Mouse (Mus musculus) forebrain, embryonic 16.5 days (tissue): ENCODE results near the gene Olfr401. TPM values are rescaled to one million over a fixed set of nuclear protein-coding genes. Genes with fewer than 3 reads are reported as not detected.
"Not testable (repeated sequence)": the region's sequence is repeated elsewhere in the genome, so short reads cannot be mapped to it uniquely, and the experiment has no call there.

ENCODE experiments used
- ATAC-seq: fragments of 200-750 bp; cut with Nextera tagmentation; 2 replicates; pipeline ENCODE4 v1.8.0; 2017; ENCODE audit warnings: mild to moderate bottlenecking, moderate library complexity
- H3K27ac ChIP-seq: fragments of 300-500 bp; sonication (generic); 2 replicates; pipeline ENCODE4 v1.5.1; 2014; ENCODE audit warnings: low read length, control low read depth
- H3K27me3 ChIP-seq: fragments of 300-500 bp; sonication (generic); replicated peaks from 2 replicates; pipeline ENCODE4 v1.6.1; 2014; ENCODE audit warnings: low read length; ENCODE audit not compliant: control insufficient read depth, insufficient read depth
- H3K36me3 ChIP-seq: fragments of 300-500 bp; sonication (generic); 2 replicates; pipeline ENCODE4 v1.6.1; 2014; ENCODE audit not compliant: control insufficient read depth, insufficient read depth
- H3K4me1 ChIP-seq: fragments of 300-500 bp; sonication (generic); replicated peaks from 2 replicates; pipeline ENCODE4 v1.6.1; 2014; ENCODE audit warnings: low read length; ENCODE audit not compliant: control insufficient read depth, insufficient read depth
- H3K4me2 ChIP-seq: fragments of 300-500 bp; sonication (generic); 2 replicates; pipeline ENCODE4 v1.6.1; 2014; ENCODE audit warnings: mild to moderate bottlenecking, low read length, control low read depth
- H3K4me3 ChIP-seq: fragments of 300-500 bp; sonication (generic); replicated peaks from 2 replicates; pipeline ENCODE4 v1.5.1; 2014; ENCODE audit warnings: mild to moderate bottlenecking, low read length, control low read depth
- H3K9ac ChIP-seq: fragments of 300-500 bp; sonication (generic); replicated peaks from 2 replicates; pipeline ENCODE4 v1.6.1; 2014; ENCODE audit warnings: low read depth, low read length, control low read depth
- H3K9me3 ChIP-seq: fragments of 300-500 bp; sonication (generic); 2 replicates; pipeline ENCODE4 v1.6.1; 2016; ENCODE audit warnings: low read length; ENCODE audit not compliant: control insufficient read depth
- WGBS: fragments of 180-500 bp; shearing (Covaris S2); extraction: QIAGEN DNeasy Blood & Tissue Kit; methylation state at CpG from one replicate; pipeline ENCODE4 v1.1.7; 2014; 5-methylcytosine and 5-hydroxymethylcytosine counted together
- polyA plus RNA-seq: library from polyadenylated mRNA; unstranded; fragments of >200 nt; fragmentation: Nextera tagmentation; extraction: Ambion mirVana; gene quantifications from 2 replicates; pipeline ENCODE4 v1.2.1, GENCODE M21; 2015

Olfr401 gene
- not detected in 2 replicates for polyA plus RNA-seq

DNA sequence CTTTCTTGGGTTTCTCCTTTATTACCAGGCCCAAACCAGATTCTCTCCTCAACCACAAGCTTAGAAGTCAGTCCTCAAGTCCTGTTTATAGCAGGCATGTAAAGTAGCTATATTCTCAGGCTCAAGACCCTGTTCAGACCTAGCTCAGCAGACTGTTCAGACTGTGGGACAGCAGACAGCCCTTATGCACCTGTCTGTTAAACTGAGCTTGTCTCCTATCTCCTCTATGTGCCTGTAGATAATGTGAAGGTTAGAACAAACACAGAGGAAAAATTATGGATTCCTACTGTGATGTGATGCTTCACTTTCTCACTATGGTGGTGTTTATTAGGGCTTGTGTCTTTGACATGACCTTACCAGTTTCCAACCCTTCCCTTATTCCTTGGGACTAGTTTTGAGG, at the start of gene Olfr401:
TSS of gene Olfr401 (plus strand) at position 301 of the 400 bp plus-strand sequence.
- ATAC-seq: no peak
- no peak within 1 kb of the TSS for H3K4me2 ChIP-seq
- H3K4me1 ChIP-seq: no peaks in the 10 kb centered on the region
- no peak within 1 kb of the TSS for H3K9ac ChIP-seq
- peaks cover 7% of the 10 kb centered on the region for H3K9me3 ChIP-seq
- H3K4me3 ChIP-seq: no peak within 1 kb of the TSS
- H3K27ac ChIP-seq: no peak within 1 kb of the TSS
- H3K27me3 ChIP-seq: no peaks in the 10 kb centered on the region
- H3K36me3 ChIP-seq: no peaks in the 10 kb centered on the region

DNA sequence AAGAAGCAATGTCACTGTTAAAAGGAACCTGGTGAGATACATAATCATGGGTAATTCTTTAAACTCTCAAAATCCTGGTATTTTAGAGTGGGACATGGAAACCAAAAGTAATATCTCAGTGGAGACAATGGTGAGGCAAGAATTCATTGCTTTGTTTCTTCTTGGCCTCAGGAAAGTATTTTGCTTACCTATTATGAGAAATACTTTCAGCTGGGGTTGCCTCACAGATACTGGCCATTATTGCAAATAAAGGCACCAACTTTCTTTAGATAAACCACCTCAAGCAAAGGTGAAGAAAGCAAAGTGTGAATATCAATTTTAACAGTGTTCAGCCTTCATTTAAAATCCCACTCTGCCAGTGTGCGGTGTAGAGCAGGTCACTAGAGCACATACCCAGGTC, 43.9 kb upstream of the Olfr401 start, which contains the start of gene Zfp616:
TSS of gene Zfp616 (plus strand) at position 301 of the 400 bp plus-strand sequence.
- no peak within 1 kb of the TSS for H3K9ac ChIP-seq
- no peak within 1 kb of the TSS for H3K27ac ChIP-seq
- H3K4me1 ChIP-seq: no peaks in the 10 kb centered on the region
- no peaks in the 10 kb centered on the region for H3K36me3 ChIP-seq
- no peak within 1 kb of the TSS for H3K4me2 ChIP-seq
- no peak within 1 kb of the TSS for H3K4me3 ChIP-seq
- WGBS: 100% methylated on average over 1 of the region's 1 CpGs
- 0 out of 2 replicates have a peak, but pooled peaks cover 3% of the 10 kb centered on the region for H3K9me3 ChIP-seq
- H3K27me3 ChIP-seq: no peaks in the 10 kb centered on the region
- ATAC-seq: no peak

DNA sequence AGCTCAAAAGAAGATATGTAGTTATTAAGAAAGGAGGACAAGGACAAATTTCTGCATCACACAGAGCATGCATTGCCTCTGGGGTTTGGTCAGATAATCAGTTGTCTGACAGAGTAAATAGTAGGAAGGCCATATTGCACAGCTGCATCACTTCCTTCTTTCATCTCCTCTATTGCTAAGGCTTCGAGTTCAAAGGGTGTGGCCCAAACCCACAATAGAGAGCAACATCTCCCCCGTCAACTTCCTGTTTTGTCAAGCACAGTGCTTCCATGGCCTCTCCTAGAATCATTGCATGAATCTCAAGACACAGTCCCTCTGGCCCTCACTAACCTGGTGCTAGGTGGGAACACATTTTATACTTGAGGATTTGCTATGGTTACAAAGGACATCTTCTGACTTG, 12.8 kb upstream of the Olfr401 start:
- no peaks in the 10 kb centered on the region for H3K4me1 ChIP-seq
- 90% methylated on average over 2 of the region's 2 CpGs for WGBS
- H3K4me3 ChIP-seq: no peak overlapping the region
- H3K9me3 ChIP-seq: peaks cover 5% of the 10 kb centered on the region
- H3K27ac ChIP-seq: no peak overlapping the region
- H3K27me3 ChIP-seq: no peaks in the 10 kb centered on the region
- no peak overlapping the region for H3K9ac ChIP-seq
- no peaks in the 10 kb centered on the region for H3K36me3 ChIP-seq
- ATAC-seq: no peak
- no peak overlapping the region for H3K4me2 ChIP-seq

- ATAC-seq: no peak
- Histone ChIP-seq H3K27me3 (no peaks in the 10 kb centered on the region), H3K4me1 (no peaks in the 10 kb centered on the region), H3K27ac (no peak overlapping the region), H3K4me2 (no peak overlapping the region), H3K9ac (no peak overlapping the region), H3K4me3 (no peak overlapping the region), H3K9me3 (peaks cover 5% of the 10 kb centered on the region), H3K36me3 (no peaks in the 10 kb centered on the region)
- WGBS: 46% methylated on average over 2 of the region's 2 CpGs
Measured at GRCm38 (mm10) chr11:74101507-74101906, 12.0 kb upstream of the Olfr401 start.

DNA sequence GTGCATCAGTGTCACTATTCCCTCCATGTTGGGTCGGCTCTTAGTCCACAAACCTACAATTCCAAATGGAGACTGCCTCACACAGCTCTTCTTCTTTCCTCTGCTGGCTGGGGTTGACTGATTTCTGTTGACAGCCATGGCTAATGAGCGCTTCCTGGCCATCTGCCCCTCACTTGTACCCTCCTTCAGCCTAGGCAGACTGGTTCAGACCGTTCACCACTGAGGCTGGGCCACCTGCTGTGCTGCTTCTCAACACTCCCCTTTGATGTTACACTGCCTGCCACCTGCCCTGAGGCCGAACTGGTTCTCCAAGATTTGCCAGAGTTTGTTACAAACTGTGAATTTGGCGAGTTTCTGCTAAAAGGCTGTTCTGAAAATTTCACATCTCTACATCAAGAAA, 8.4 kb upstream of the Olfr401 start:
- Histone ChIP-seq H3K9ac (no peak overlapping the region), H3K4me3 (no peak overlapping the region), H3K27ac (no peak overlapping the region), H3K4me2 (no peak overlapping the region), H3K4me1 (no peaks in the 10 kb centered on the region), H3K36me3 (no peaks in the 10 kb centered on the region), H3K27me3 (no peaks in the 10 kb centered on the region), H3K9me3 (peaks cover 7% of the 10 kb centered on the region)
- no peak for ATAC-seq
- WGBS: 48% methylated on average over 5 of the region's 5 CpGs

- WGBS: 29% methylated on average over 1 of the region's 1 CpGs
- H3K27ac ChIP-seq, H3K4me2 ChIP-seq, H3K27me3 ChIP-seq, H3K4me3 ChIP-seq, ATAC-seq, H3K36me3 ChIP-seq, H3K9ac ChIP-seq, H3K4me1 ChIP-seq: not testable (repeated sequence)
- peaks cover 22% of the 10 kb centered on the region for H3K9me3 ChIP-seq
Measured at GRCm38 (mm10) chr11:74140001-74140400, 26.5 kb downstream of the Olfr401 start.

DNA sequence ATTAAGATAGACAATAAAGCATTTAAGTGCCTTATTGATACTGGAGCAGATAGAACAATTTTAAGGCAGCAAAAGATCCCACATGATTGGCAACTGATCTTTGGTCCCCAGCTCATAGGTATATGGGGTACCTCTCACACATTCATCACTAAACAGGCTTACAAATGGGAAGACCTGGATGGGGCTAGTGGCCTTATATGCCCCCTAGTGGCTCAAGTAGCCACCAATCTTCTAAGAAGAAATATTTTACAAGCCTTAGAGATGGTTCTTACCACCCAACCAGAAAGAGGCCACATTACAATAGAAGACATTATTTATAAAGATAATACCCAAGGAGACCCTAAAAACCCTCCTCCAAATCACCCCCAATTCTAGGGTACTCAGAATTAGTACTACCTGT, 32.4 kb downstream of the Olfr401 start:
- Histone ChIP-seq H3K36me3 (no peaks in the 10 kb centered on the region), H3K9me3 (peaks cover 12% of the 10 kb centered on the region), H3K9ac (no peak overlapping the region), H3K27ac (no peak overlapping the region), H3K4me2 (no peak overlapping the region), H3K4me1 (no peaks in the 10 kb centered on the region), H3K4me3 (no peak overlapping the region), H3K27me3 (no peaks in the 10 kb centered on the region)
- ATAC-seq: no peak

DNA sequence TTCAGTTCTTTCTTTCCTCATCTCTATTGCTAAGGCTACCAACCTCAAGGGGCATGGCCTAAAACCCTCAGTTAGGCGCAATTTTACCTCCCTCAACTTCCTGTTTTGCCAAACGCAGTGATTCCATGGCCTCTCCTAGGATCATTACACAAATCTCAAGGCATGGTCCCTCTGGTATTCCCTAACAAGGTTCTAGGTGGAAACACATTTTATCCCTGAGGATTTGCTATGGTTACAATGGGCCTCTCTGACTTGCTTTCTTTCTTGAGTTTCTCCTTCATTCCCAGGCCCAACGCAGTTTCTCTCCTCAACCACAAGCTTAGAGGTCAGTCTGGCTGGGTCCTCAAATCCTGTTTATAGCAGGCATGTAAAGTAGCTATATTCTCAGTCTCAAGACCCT, 39.7 kb downstream of the Olfr401 start, which contains the start of gene Olfr402:
TSS of gene Olfr402 (plus strand) at position 301 of the 400 bp plus-strand sequence.
- Histone ChIP-seq H3K27ac (no peak within 1 kb of the TSS), H3K9ac (no peak within 1 kb of the TSS), H3K36me3 (no peaks in the 10 kb centered on the region), H3K27me3 (no peaks in the 10 kb centered on the region), H3K4me3 (no peak within 1 kb of the TSS), H3K4me1 (no peaks in the 10 kb centered on the region), H3K9me3 (peaks cover 10% of the 10 kb centered on the region), H3K4me2 (no peak within 1 kb of the TSS)
- no peak for ATAC-seq
- WGBS: 64% methylated on average over 3 of the region's 3 CpGs

DNA sequence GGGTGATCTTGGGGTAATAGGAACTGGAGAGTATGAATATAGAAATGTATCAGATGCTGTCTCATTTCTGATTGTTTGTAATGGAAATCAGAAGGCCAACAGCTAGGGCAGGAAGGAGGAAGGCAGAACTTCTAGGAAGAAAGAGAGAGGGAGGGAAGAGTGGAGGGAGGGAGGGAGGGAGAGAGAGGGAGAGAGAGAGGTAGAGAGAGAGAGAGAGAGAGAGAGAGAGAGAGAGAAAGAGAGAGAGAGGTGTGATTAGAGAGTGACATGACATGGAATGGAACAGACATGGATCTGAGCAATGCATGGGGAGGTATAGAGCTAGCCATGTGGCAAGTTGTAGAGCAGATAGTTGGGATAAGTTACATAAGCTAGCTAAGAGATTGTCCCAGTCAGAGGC, 55.3 kb downstream of the Olfr401 start:
- Histone ChIP-seq H3K4me2 (no peak overlapping the region), H3K4me1 (no peaks in the 10 kb centered on the region)
- no peak for ATAC-seq

More for the DNA sequence above, 55.3 kb downstream of the Olfr401 start:
- Histone ChIP-seq H3K4me3 (no peak overlapping the region), H3K9ac (no peak overlapping the region), H3K27me3 (no peaks in the 10 kb centered on the region), H3K9me3 (0 out of 2 replicates have a peak, but pooled peaks cover 1% of the 10 kb centered on the region), H3K36me3 (no peaks in the 10 kb centered on the region), H3K27ac (no peak overlapping the region)
